25 mouse cellular contexts compared by ENCODE assay signal in genomic region chr11:58917745-58918366, GRCm38 (mm10). TPM values are rescaled to one million over a fixed set of nuclear protein-coding genes. Genes with fewer than 3 reads are reported as not detected.
A peak's percentile ranks its signal among the peaks of the same experiment; 100 is the strongest.
DNase-seq lines count a peak whose midpoint lies in the region; ATAC-seq and TF ChIP-seq lines count a peak whose summit lies in the region.
"Had no signal": no experiment of that assay in that cellular context is flagged by ENCODE, and none has a peak within 500 bp of the region (broad histone marks: within the 10 kb centered on the region; RNA-seq: fewer than 3 reads in every experiment).

Gene Btnl10 (plus strand): TSS chr11:58917908.

- H3K4me3 ChIP-seq in MEL (ENCODE audit: control insufficient read depth in 1 of 2, insufficient read depth in 1 of 2, low read depth in 2 of 2, low read length in 2 of 2): peak within 1 kb of the TSS; percentile 17 to 44
- H3K4me3 ChIP-seq in forebrain, embryonic 16.5 days (replicated peaks; ENCODE audit: low read length): no peak within 1 kb of the TSS
- H3K4me3 ChIP-seq: embryonic facial prominence, embryonic 13.5 days; forebrain, embryonic 13.5 days; heart, embryonic 12.5 days; hindbrain, embryonic 15.5 days; left cerebral cortex, adult 2 months; lung, embryonic 15.5 days; neural tube, embryonic 12.5 days had no signal

- H3K9me3 ChIP-seq in MEL (replicated peaks; ENCODE audit: insufficient read depth, low read length): no peaks in the 10 kb centered on the region
- no peaks in the 10 kb centered on the region for H3K9me3 ChIP-seq in forebrain, embryonic 16.5 days (ENCODE audit: control insufficient read depth, low read length)
- H3K9me3 ChIP-seq: embryonic facial prominence, embryonic 13.5 days; forebrain, embryonic 13.5 days; heart, embryonic 12.5 days; hindbrain, embryonic 15.5 days; lung, embryonic 15.5 days; neural tube, embryonic 12.5 days had no signal

- H3K9ac ChIP-seq in MEL (ENCODE audit: control insufficient read depth, low read depth, low read length, poor library complexity, severe bottlenecking): peak within 1 kb of the TSS; percentile 25
- no peak within 1 kb of the TSS for H3K9ac ChIP-seq in forebrain, embryonic 16.5 days (replicated peaks; ENCODE audit: low read depth, low read length)
- H3K9ac ChIP-seq: embryonic facial prominence, embryonic 13.5 days; forebrain, embryonic 13.5 days; heart, embryonic 12.5 days; hindbrain, embryonic 15.5 days; lung, embryonic 15.5 days; neural tube, embryonic 12.5 days had no signal

- no peak for TF ChIP-seq POLR2A in MEL (IDR thresholded peaks at IDR 0.05; ENCODE audit: control insufficient read depth in 1 of 2, insufficient read depth in 1 of 2, low read depth in 1 of 2, low read length in 2 of 2, poor library complexity in 1 of 2)

- peaks cover 8 to 24% of the 10 kb centered on the region in 2 experiments for H3K4me1 ChIP-seq in MEL (ENCODE audit: control insufficient read depth in 1 of 2, insufficient read depth in 2 of 2, low read length in 2 of 2)
- peaks cover 4% of the 10 kb centered on the region; the same call in 1 of the 2 replicates for H3K4me1 ChIP-seq in forebrain, embryonic 16.5 days (replicated peaks; ENCODE audit: control insufficient read depth, insufficient read depth, low read length)
- H3K4me1 ChIP-seq: lung, embryonic 15.5 days had no signal

- H3K36me3 ChIP-seq in MEL (ENCODE audit: control insufficient read depth in 1 of 2, insufficient read depth in 2 of 2, low read length in 2 of 2): peaks cover 0 to 16% of the 10 kb centered on the region in 2 experiments; a peak in 2 of 4 replicates
- no peaks in the 10 kb centered on the region for H3K36me3 ChIP-seq in forebrain, embryonic 16.5 days (ENCODE audit: control insufficient read depth, insufficient read depth)
- H3K36me3 ChIP-seq: embryonic facial prominence, embryonic 13.5 days; heart, embryonic 12.5 days; hindbrain, embryonic 15.5 days; lung, embryonic 15.5 days; neural tube, embryonic 12.5 days had no signal

- H3K79me2 ChIP-seq in MEL (ENCODE audit: control insufficient read depth, insufficient read depth, low read length, poor library complexity): no peaks in the 10 kb centered on the region

- H3K27ac ChIP-seq in MEL (ENCODE audit: control insufficient read depth, low read depth, low read length): peak within 1 kb of the TSS; percentile 25
- H3K27ac ChIP-seq in forebrain, embryonic 16.5 days (ENCODE audit: low read length): no peak within 1 kb of the TSS
- H3K27ac ChIP-seq: embryonic facial prominence, embryonic 13.5 days; forebrain, embryonic 13.5 days; hindbrain, embryonic 15.5 days; kidney, postnatal 0 days; left cerebral cortex, adult 2 months; lung, embryonic 15.5 days; neural tube, embryonic 12.5 days had no signal

- no peak within 1 kb of the TSS for H3K4me2 ChIP-seq in forebrain, embryonic 16.5 days (ENCODE audit: low read length)
- H3K4me2 ChIP-seq: embryonic facial prominence, embryonic 13.5 days; forebrain, embryonic 13.5 days; heart, embryonic 12.5 days; hindbrain, embryonic 15.5 days; lung, embryonic 15.5 days; neural tube, embryonic 12.5 days had no signal

- TF ChIP-seq RAD21 in MEL (IDR thresholded peaks at IDR 0.05; ENCODE audit: low read depth, low read length): no peak

- peak; percentile 77 for DNase-seq in MEL (ENCODE audit: low read depth, low spot score)
- peak; percentile 53 for DNase-seq in MEL-GATA-1-ER (ENCODE audit: extremely low read depth, low read depth)
- DNase-seq in liver: peak; percentile 82
- no peak for DNase-seq in kidney, adult 18-20 months
- DNase-seq in urinary bladder, postnatal 10 days (ENCODE audit: low spot score): no peak
- DNase-seq in urinary bladder, postnatal 4 days (ENCODE audit: low spot score in 2 of 2): no peak
- DNase-seq: adrenal gland, adult 8-10 months; cerebellum, adult 2 months; right cerebral cortex, postnatal 14 days; thymus, postnatal 25 days had no signal

- H3K27me3 ChIP-seq in MEL (ENCODE audit: control insufficient read depth in 1 of 2, insufficient read depth in 2 of 2, low read length in 2 of 2): no peaks in the 10 kb centered on the region
- 0 out of 2 replicates have a peak, but pooled peaks cover 3% of the 10 kb centered on the region for H3K27me3 ChIP-seq in forebrain, embryonic 16.5 days (replicated peaks; ENCODE audit: control insufficient read depth, insufficient read depth, low read length)
- H3K27me3 ChIP-seq: embryonic facial prominence, embryonic 13.5 days; hindbrain, embryonic 15.5 days; neural tube, embryonic 12.5 days had no signal

- peak; percentile 62 to 83 for TF ChIP-seq EP300 in MEL (IDR thresholded peaks at IDR 0.05; ENCODE audit: low read depth in 1 of 2, low read length in 2 of 2)

- no peak for TF ChIP-seq CTCF in MEL (IDR thresholded peaks at IDR 0.05 in 2 of 3, conservative IDR thresholded peaks at IDR 0.05 in 1 of 3; ENCODE audit: control insufficient read depth in 1 of 3, insufficient read depth in 1 of 3, low read depth in 2 of 3, low read length in 3 of 3, poor library complexity in 1 of 3, severe bottlenecking in 1 of 3)

- 88% methylated on average over 12 of the region's 12 CpGs for WGBS in forebrain, embryonic 16.5 days

- peak; percentile 75 for ATAC-seq in megakaryocyte progenitor cell, adult 5-6 weeks (replicated peaks; ENCODE audit: poor library complexity)
- no peak for ATAC-seq in forebrain, embryonic 16.5 days
- ATAC-seq: forebrain, embryonic 13.5 days had no signal

TF ChIP-seq in MEL, 35 proteins besides CTCF, POLR2A, EP300 and RAD21 (continues in another document):
- TF ChIP-seq POLR2AphosphoS5 (IDR thresholded peaks at IDR 0.05; ENCODE audit: borderline replicate concordance, low read depth, low read length) (no peak), JUND (IDR thresholded peaks at IDR 0.05; ENCODE audit: low read depth, low read length) (no peak), CHD1 (IDR thresholded peaks at IDR 0.05; ENCODE audit: low read depth, low read length) (peak; percentile 37; the same call in 1 of the 2 replicates), MEF2A (IDR thresholded peaks at IDR 0.05; ENCODE audit: extremely low read depth, insufficient replicate concordance, low read depth, low read length, poor library complexity, severe bottlenecking) (no peak), POLR2AphosphoS2 (IDR thresholded peaks at IDR 0.05; ENCODE audit: low read length) (no peak), ZKSCAN1 (IDR thresholded peaks at IDR 0.05; ENCODE audit: low read depth, low read length) (no peak), ETS1 (IDR thresholded peaks at IDR 0.05; ENCODE audit: low read depth, low read length) (peak; percentile 74), ELF1 (IDR thresholded peaks at IDR 0.05; ENCODE audit: low read depth, low read length) (no peak), MAX (IDR thresholded peaks at IDR 0.05; ENCODE audit: low read length) (0 out of 2 replicates have a peak, but pooled peaks have one; percentile 10), NELFE (IDR thresholded peaks at IDR 0.05; ENCODE audit: low read depth, low read length) (no peak), USF2 (IDR thresholded peaks at IDR 0.05; ENCODE audit: borderline replicate concordance in 1 of 2, insufficient read depth in 1 of 2, low read depth in 1 of 2, low read length in 2 of 2) (no peak), KAT2A (conservative IDR thresholded peaks at IDR 0.05; ENCODE audit: low read depth, low read length) (0 out of 2 replicates have a peak, but pooled peaks have one; percentile 27), BHLHE40 (IDR thresholded peaks at IDR 0.05; ENCODE audit: borderline replicate concordance, low read depth, low read length) (peak; percentile 61; the same call in 1 of the 2 replicates), TAL1 (IDR thresholded peaks at IDR 0.05; ENCODE audit: low read length) (peak; percentile 70), TCF12 (IDR thresholded peaks at IDR 0.05; ENCODE audit: low read depth, low read length) (peak; percentile 91), GABPA (IDR thresholded peaks at IDR 0.05; ENCODE audit: low read depth, low read length) (no peak), MYC (IDR thresholded peaks at IDR 0.05; ENCODE audit: low read depth, low read length) (no peak), TBP (IDR thresholded peaks at IDR 0.05; ENCODE audit: low read depth, low read length) (no peak), E2F4 (IDR thresholded peaks at IDR 0.05; ENCODE audit: borderline replicate concordance, low read depth, low read length) (no peak), ZC3H11A (IDR thresholded peaks at IDR 0.05; ENCODE audit: low read depth, low read length) (no peak; the same call in 1 of the 2 replicates), CHD2 (IDR thresholded peaks at IDR 0.05; ENCODE audit: low read length) (no peak), ZNF384 (IDR thresholded peaks at IDR 0.05; ENCODE audit: low read depth, low read length) (peak; percentile 95), MYB (IDR thresholded peaks at IDR 0.05; ENCODE audit: low read depth, low read length) (no peak), HCFC1 (IDR thresholded peaks at IDR 0.05; ENCODE audit: low read depth, low read length) (no peak), USF1 (IDR thresholded peaks at IDR 0.05; ENCODE audit: low read depth, low read length) (0 out of 2 replicates have a peak, but pooled peaks have one; percentile 17), RCOR1 (IDR thresholded peaks at IDR 0.05; ENCODE audit: low read depth, low read length) (peak; percentile 67; the same call in 1 of the 2 replicates), SMC3 (IDR thresholded peaks at IDR 0.05; ENCODE audit: low read depth, low read length) (no peak), MAZ (IDR thresholded peaks at IDR 0.05; ENCODE audit: low read depth, low read length) (peak; percentile 56; the same call in 1 of the 2 replicates), MAFK (IDR thresholded peaks at IDR 0.05; ENCODE audit: borderline replicate concordance, low read depth, low read length) (no peak), GATA1 (IDR thresholded peaks at IDR 0.05; ENCODE audit: low read depth, low read length) (peak; percentile 69; the same call in 1 of the 2 replicates), NRF1 (IDR thresholded peaks at IDR 0.05; ENCODE audit: insufficient read depth, low read depth, low read length, poor library complexity, severe bottlenecking) (no peak), MXI1 (IDR thresholded peaks at IDR 0.05; ENCODE audit: low read depth, low read length) (peak; percentile 50), ZMIZ1 (IDR thresholded peaks at IDR 0.05; ENCODE audit: low read depth, low read length) (no peak), SIN3A (IDR thresholded peaks at IDR 0.05; ENCODE audit: low read length) (peak; percentile 82)

RNA-seq across cellular contexts. Expression of gene Btnl10, which starts in this region (rescaled TPM):
- total RNA-seq in MEL (2012; rRNA removed): 0.62 and 1.7 TPM in 2 replicates
- under 1 TPM in 1 of 2 experiments, not detected in 1; 0.92 TPM for polyA plus RNA-seq in MEL (2012; ENCODE audit: insufficient read depth in 1 of 2, insufficient read length in 2 of 2, low read depth in 1 of 2, low replicate concordance in 2 of 2, missing spikeins in 1 of 2)
- total RNA-seq in megakaryocyte progenitor cell, adult 5-6 weeks (2015): 1.4 and 1.5 TPM in 2 replicates
- total RNA-seq in megakaryocyte progenitor cell, adult 5-6 weeks (2017): 1.8 and 1.9 TPM in 2 replicates
- polyA plus RNA-seq in forebrain, embryonic 16.5 days (2015; fragmentation: Nextera tagmentation; extraction: Ambion mirVana): not detected in 2 replicates
- total RNA-seq: adrenal gland, adult 8-10 months; ES-E14; heart, postnatal 25 days; left cerebral cortex, adult 2 months; monocyte, adult 5-6 weeks had no signal
- polyA plus RNA-seq: cerebellum, adult 2 months; embryonic facial prominence, embryonic 13.5 days; forebrain, embryonic 13.5 days; hindbrain, embryonic 15.5 days; limb, embryonic 11.5 days; lung, embryonic 15.5 days; neural tube, embryonic 12.5 days; stomach, embryonic 14.5 days had no signal

Comparison
In these comparisons a context has a peak if more than half of its experiments do, and no peak if none do; other contexts are left out.
1. DNase-seq: peak in MEL (single experiment), MEL-GATA-1-ER (single experiment) and liver (single experiment); none in kidney, adult 18-20 months (single experiment), urinary bladder, postnatal 10 days (single experiment) and urinary bladder, postnatal 4 days (0 of 2).